Mouse (Mus musculus) activated CD4-positive, CD25-positive, alpha-beta regulatory T cell, adult 4 months (primary cell): ENCODE measurements around the gene Atp4a. TPM values are rescaled to one million over a fixed set of nuclear protein-coding genes. Genes with fewer than 3 reads are reported as not detected.

Source experiments
- ATAC-seq: one replicate; pipeline ENCODE4 v1.8.0; 2017
- polyA plus RNA-seq, 2 experiments: library from polyadenylated mRNA; unstranded; fragments of 100-300 nt; shearing (Covaris generic); gene quantifications; one replicate each; pipeline ENCODE4 v1.2.1; 2017

Atp4a gene
- polyA plus RNA-seq, result not detected

- no peak for ATAC-seq
Measured at GRCm38 (mm10) chr7:30711942-30712341, at the start of gene Atp4a. Atp4a (plus strand) TSS chr7:30712209.

- ATAC-seq, result peak; percentile 96
Measured at GRCm38 (mm10) chr7:30664529-30665200, 47.3 kb upstream of the Atp4a start, which contains the start of gene Haus5. Haus5 (minus strand) TSS chr7:30664994.

- no peak for ATAC-seq
Measured at GRCm38 (mm10) chr7:30665321-30665720, 46.7 kb upstream of the Atp4a start.

GRCm38 (mm10) chr7:30669229-30669628 lies 42.8 kb upstream of the Atp4a start:
- no peak for ATAC-seq

DNA sequence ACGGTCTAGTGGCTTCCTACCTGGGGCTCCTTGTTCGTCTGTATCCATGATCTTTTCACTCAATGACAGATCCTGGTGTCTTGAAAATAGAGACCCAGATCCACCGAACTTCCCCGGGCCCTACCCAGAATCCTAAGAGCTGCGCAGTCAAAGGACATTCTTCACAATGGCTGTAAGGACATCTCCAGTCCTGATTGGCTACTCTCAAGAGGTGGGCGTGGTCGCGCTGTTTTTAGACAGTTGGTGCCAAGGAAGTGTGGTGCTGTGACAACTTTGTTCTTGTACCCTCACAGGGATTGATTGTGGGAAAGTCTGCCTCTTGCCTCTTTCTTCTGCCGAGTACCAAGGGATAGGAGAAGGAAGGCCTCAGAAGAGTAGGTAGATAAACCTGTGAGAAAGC lies 40.5 kb upstream of the Atp4a start, which contains the start of gene Pmis2:
Gene Pmis2 (minus strand): TSS at position 126 of the 400 bp plus-strand sequence.
- no peak for ATAC-seq

DNA sequence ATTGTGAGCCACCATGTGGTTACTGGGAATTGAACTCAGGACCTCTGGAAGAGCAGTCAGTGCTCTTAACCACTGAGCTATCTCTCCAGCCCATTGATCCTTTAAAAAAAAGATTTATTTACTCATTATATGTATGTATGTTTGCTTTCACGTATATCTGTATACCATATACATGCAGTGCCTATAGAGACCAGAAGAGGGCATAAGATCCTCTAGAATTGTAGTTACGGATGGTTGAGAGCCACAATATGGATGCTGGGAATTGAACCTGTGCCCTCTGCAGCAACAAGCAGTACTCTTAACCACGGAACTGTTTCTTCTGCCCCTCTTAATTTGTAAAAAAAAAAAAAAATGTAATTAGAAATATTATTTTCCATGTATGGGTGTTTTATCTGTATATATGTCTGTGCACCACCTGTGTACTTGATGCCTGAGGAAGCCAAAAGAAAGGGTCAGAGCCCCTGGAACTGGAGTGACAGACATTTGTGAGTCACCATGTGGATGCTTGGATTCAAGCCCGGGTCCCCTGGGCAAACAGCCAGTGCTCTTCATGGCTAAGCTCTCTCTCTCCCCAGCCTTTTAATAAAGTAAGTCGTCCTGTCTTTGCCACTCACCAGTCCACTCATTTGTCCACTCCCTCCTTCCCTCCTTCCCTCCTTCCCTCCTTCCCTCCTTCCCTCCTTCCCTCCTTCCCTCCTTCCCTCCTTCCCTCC lies 33.6 kb upstream of the Atp4a start:
- ATAC-seq, result no peak

DNA sequence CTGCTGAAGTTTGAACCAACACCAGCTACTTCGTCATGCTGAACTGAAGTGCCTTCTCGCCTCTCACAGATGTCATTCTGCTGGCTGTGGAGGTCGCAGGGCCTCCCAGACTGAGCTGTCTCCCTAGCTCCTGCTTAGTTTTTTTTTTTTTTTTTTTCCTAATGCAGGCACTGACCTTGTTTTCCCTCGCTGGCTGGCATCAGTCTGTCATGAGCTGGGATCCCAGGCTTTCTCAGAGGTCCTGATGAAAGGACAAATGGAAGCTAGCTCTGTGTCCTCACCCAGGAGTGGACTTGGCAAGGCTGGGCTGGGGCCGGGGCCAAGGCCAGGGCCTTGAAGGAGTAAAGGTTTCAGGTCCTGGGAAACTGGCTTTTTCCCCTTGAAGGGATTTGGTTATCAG lies 30.1 kb upstream of the Atp4a start:
- ATAC-seq, result no peak

DNA sequence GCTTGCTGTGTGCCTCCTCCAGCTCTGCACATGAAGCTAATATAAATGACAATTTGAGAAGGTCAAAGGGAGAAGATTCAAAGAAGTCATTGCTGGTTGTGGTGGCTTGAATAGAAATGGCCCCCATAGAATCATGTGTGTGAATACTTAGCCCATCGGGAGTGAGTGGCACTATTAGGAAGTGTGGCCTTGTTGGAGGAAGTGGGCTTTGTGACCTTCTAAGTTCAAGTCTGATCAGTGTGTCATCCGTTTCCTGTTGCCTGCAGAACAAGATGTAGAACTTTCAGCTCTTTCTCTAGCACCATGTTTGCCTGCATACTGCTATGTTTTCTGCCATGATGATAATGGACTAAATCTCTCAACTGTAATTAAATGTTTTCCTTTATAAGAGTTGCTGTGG lies 28.6 kb upstream of the Atp4a start:
- no peak for ATAC-seq

GRCm38 (mm10) chr7:30688325-30688724 lies 23.7 kb upstream of the Atp4a start:
- no peak for ATAC-seq

DNA sequence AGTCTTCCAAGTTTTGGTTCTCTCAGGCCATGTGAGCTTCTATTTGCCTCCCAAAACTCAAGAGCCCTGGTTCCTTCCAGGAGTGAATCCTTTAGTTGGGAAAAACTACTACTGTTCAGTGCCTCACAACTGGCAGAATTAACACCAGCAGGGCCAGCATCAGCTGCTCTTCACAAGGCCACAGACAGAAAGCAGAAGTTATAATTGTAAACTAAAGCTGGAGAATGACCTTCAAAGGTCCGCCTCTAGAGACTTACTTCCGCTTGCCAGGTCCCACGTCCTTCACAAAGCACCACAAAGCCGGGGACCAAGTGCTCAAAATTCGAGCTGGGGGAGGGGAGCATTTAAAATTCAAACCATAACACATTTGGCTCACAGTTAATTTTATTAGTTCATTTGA lies 13.9 kb upstream of the Atp4a start:
- no peak for ATAC-seq

- no peak for ATAC-seq
Measured at GRCm38 (mm10) chr7:30698589-30698988, 13.4 kb upstream of the Atp4a start, which contains the start of gene 2200002J24Rik. 2200002J24Rik (plus strand) TSS chr7:30698926.

DNA sequence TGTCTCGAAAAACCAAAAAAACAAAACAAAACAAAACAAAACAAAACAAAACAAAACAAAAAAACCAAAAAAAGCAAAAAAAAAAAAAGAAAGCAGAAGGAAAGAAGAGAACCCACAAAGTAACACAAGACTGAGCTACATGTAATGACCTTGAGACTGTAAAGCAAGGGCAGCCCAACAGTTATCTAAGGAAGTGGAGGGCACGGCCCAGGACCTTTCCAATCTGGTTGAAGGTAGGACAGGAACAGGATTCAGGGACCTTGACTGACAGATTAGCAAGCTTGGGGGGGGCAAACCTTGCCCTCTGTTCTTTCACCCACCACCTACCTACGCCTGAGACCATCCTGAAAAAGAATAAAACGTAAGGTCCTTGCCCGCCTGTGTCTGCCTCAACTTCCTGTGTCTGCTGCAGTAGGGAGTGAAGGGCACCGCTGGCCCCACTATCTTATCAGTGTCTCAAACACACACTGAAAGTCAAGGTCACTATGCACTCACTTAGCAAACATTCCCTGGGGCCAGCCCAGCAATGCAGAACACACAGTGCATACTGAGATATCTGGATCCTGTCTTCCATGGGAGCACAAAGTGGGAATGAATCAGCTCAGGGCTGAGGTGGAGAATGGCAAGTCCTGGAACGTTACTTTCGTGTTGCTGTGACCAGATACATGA lies 5.7 kb upstream of the Atp4a start:
- no peak for ATAC-seq

GRCm38 (mm10) chr7:30707441-30707840 lies 4.6 kb upstream of the Atp4a start:
- no peak for ATAC-seq

- peak; percentile 23 for ATAC-seq
Measured at GRCm38 (mm10) chr7:30717006-30717715, 5.2 kb downstream of the Atp4a start.

- ATAC-seq, result no peak
Measured at GRCm38 (mm10) chr7:30717716-30718046, 5.7 kb downstream of the Atp4a start.

DNA sequence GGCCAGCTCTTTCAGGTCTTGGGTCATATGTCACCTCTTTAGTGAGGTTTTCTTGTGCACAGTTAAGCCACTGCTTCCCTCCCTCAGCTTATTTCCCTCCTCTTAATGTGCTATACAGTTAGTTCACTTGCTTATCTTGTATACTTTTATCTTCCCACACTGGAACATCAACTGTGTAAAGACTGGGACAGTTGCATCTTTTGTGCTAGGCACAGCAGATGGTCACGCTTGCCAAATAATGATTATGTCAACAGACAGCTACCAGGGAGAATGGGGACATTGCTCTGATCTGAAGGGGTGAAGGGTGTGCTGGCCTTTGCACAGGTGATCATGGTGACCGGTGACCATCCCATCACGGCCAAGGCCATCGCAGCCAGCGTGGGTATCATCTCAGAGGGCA lies 7.7 kb downstream of the Atp4a start:
- no peak for ATAC-seq

- no peak for ATAC-seq
Measured at GRCm38 (mm10) chr7:30721286-30721685, 9.3 kb downstream of the Atp4a start.

- ATAC-seq, result no peak
Measured at GRCm38 (mm10) chr7:30723274-30723953, 11.4 kb downstream of the Atp4a start.

- ATAC-seq, result no peak
Measured at GRCm38 (mm10) chr7:30728214-30728613, 16.2 kb downstream of the Atp4a start.

- ATAC-seq, result no peak
Measured at GRCm38 (mm10) chr7:30728739-30729395, 16.9 kb downstream of the Atp4a start.

GRCm38 (mm10) chr7:30729396-30730063 lies 17.5 kb downstream of the Atp4a start, which contains the start of gene Tmem147:
Tmem147 (minus strand) TSS chr7:30729540.
- ATAC-seq, result peak; percentile 92
